Mouse (Mus musculus): ENCODE measurements around the gene Lemd2. TPM values are rescaled to one million over a fixed set of nuclear protein-coding genes. Genes with fewer than 3 reads are reported as not detected.

The Lemd2 gene
- polyA plus RNA-seq, 1 experiment from 2014 or later = 9.6 TPM

DNA sequence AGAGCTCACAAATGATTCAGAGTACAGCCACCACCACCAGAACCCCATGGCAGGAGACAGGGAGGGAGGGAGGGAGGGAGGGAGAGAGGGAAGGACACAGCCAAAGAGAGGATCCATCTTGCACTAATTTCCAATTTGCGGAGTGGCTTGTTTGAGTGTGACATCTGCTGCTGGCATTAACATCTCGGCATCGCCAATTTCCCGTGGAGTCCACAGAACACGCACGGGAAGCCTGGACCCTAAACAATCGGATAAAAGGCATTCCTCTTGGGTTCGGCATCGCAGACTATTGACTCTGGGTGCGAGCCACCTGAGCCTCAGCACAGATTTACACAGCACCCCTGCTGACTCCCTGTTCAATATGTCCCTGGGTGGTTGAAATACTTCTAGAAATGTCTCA lies 21.5 kb upstream of the Lemd2 start:
- WGBS = 62% methylated on average over 10 of the region's 10 CpGs
- Histone ChIP-seq H3K27ac (replicated peaks) (no peak overlapping the region), H3K4me3 (ENCODE audit: low read depth, low read length) (no peak overlapping the region), H3K27me3 (ENCODE audit: control insufficient read depth, insufficient read depth, low read length) (no peaks in the 10 kb centered on the region), H3K9me3 (ENCODE audit: control insufficient read depth, low read length) (no peaks in the 10 kb centered on the region), H3K36me3 (ENCODE audit: control insufficient read depth, insufficient read depth, low read length) (no peaks in the 10 kb centered on the region), H3K4me2 (replicated peaks; ENCODE audit: low read depth) (no peak overlapping the region), H3K9ac (ENCODE audit: low read length) (no peak overlapping the region), H3K4me1 (replicated peaks; ENCODE audit: control insufficient read depth, insufficient read depth) (no peaks in the 10 kb centered on the region)
- TF ChIP-seq EP300 (optimal IDR thresholded peaks at IDR 0.05) (no peak), CTCF (IDR thresholded peaks at IDR 0.05; ENCODE audit: low read depth) (no peak)
- DNase-seq (ENCODE audit: low spot score) (no peak), ATAC-seq (ENCODE audit: low FRiP score, low TSS enrichment) (no peak)

- H3K9ac ChIP-seq (ENCODE audit: low read length) = no peak overlapping the region
- no peaks in the 10 kb centered on the region for H3K36me3 ChIP-seq (ENCODE audit: control insufficient read depth, insufficient read depth, low read length)
- no peak for DNase-seq (ENCODE audit: low spot score)
- no peak overlapping the region for H3K4me2 ChIP-seq (replicated peaks; ENCODE audit: low read depth)
- H3K4me1 ChIP-seq (replicated peaks; ENCODE audit: control insufficient read depth, insufficient read depth) = no peaks in the 10 kb centered on the region
- H3K27me3 ChIP-seq (ENCODE audit: control insufficient read depth, insufficient read depth, low read length) = no peaks in the 10 kb centered on the region
- no peaks in the 10 kb centered on the region for H3K9me3 ChIP-seq (ENCODE audit: control insufficient read depth, low read length)
- 87% methylated on average over 6 of the region's 6 CpGs for WGBS
- no peak for ATAC-seq (ENCODE audit: low FRiP score, low TSS enrichment)
- H3K4me3 ChIP-seq (ENCODE audit: low read depth, low read length) = no peak overlapping the region
- no peak overlapping the region for H3K27ac ChIP-seq (replicated peaks)
- TF ChIP-seq EP300 (optimal IDR thresholded peaks at IDR 0.05) (no peak), CTCF (IDR thresholded peaks at IDR 0.05; ENCODE audit: low read depth) (no peak)
These were observed 19.6 kb upstream of the Lemd2 start for GRCm38 (mm10) chr17:27223821-27224220.

DNA sequence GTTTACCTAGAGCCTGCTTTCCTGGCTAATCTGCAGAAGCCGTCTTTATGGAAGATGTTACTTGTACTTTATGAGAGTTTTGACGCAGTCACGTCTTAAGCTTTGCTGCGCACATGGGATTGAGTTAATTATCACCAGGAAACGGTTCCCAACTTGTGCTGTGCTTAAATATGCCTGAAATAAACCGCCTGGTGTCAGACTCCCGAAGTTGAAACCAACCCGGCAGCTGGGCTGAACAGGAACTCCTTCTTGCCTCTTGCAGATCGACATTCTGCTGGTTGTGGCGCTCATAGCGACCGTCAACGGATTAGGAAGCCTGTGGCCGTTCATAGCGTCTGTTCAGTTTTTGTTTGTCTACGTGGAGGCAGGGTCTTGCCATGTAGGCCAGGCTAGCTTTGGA lies 17.3 kb upstream of the Lemd2 start:
- Histone ChIP-seq H3K27ac (replicated peaks) (no peak overlapping the region), H3K4me1 (replicated peaks; ENCODE audit: control insufficient read depth, insufficient read depth) (no peaks in the 10 kb centered on the region), H3K4me2 (replicated peaks; ENCODE audit: low read depth) (no peak overlapping the region), H3K36me3 (ENCODE audit: control insufficient read depth, insufficient read depth, low read length) (no peaks in the 10 kb centered on the region), H3K27me3 (ENCODE audit: control insufficient read depth, insufficient read depth, low read length) (no peaks in the 10 kb centered on the region), H3K9ac (ENCODE audit: low read length) (no peak overlapping the region), H3K4me3 (ENCODE audit: low read depth, low read length) (no peak overlapping the region), H3K9me3 (ENCODE audit: control insufficient read depth, low read length) (no peaks in the 10 kb centered on the region)
- ATAC-seq (ENCODE audit: low FRiP score, low TSS enrichment) (no peak), DNase-seq (ENCODE audit: low spot score) (no peak)
- no peak for TF ChIP-seq CTCF (IDR thresholded peaks at IDR 0.05; ENCODE audit: low read depth)
- TF ChIP-seq EP300 (optimal IDR thresholded peaks at IDR 0.05) = no peak
- WGBS = 81% methylated on average over 16 of the region's 16 CpGs

DNA sequence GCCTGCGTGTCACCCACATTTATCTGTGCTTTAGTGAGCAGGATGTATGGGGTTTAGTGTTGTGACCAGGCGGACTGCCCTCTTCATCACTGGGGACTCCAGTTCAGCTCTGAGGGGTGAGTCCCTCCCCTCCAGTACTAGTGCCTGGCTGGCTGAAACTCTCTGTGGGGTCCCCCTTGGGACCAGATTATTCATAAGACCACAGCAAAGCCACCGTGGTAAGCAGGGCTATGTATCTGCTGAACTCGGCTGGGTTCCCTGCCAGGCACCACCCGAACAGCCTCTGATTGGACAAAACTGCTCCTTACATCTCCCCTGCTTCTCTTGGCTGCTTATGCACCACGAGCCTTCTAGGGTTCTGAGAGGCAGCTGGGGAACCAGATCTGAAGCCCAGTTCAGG lies 14.6 kb upstream of the Lemd2 start:
- Histone ChIP-seq H3K4me2 (replicated peaks; ENCODE audit: low read depth) (no peak overlapping the region), H3K9me3 (ENCODE audit: control insufficient read depth, low read length) (no peaks in the 10 kb centered on the region), H3K27me3 (ENCODE audit: control insufficient read depth, insufficient read depth, low read length) (no peaks in the 10 kb centered on the region), H3K27ac (replicated peaks) (no peak overlapping the region), H3K36me3 (ENCODE audit: control insufficient read depth, insufficient read depth, low read length) (no peaks in the 10 kb centered on the region), H3K4me3 (ENCODE audit: low read depth, low read length) (no peak overlapping the region), H3K9ac (ENCODE audit: low read length) (no peak overlapping the region), H3K4me1 (replicated peaks; ENCODE audit: control insufficient read depth, insufficient read depth) (no peaks in the 10 kb centered on the region)
- no peak for DNase-seq (ENCODE audit: low spot score)
- TF ChIP-seq EP300 (optimal IDR thresholded peaks at IDR 0.05) (no peak), CTCF (IDR thresholded peaks at IDR 0.05; ENCODE audit: low read depth) (no peak)
- no peak for ATAC-seq (ENCODE audit: low FRiP score, low TSS enrichment)
- 49% methylated on average over 6 of the region's 6 CpGs for WGBS

GRCm38 (mm10) chr17:27218364-27218763 lies 14.1 kb upstream of the Lemd2 start:
- no peak overlapping the region for H3K4me2 ChIP-seq (replicated peaks; ENCODE audit: low read depth)
- 53% methylated on average over 5 of the region's 8 CpGs for WGBS
- H3K9me3 ChIP-seq (ENCODE audit: control insufficient read depth, low read length) = no peaks in the 10 kb centered on the region
- no peaks in the 10 kb centered on the region for H3K4me1 ChIP-seq (replicated peaks; ENCODE audit: control insufficient read depth, insufficient read depth)
- DNase-seq (ENCODE audit: low spot score) (no peak), ATAC-seq (ENCODE audit: low FRiP score, low TSS enrichment) (no peak)
- H3K27me3 ChIP-seq (ENCODE audit: control insufficient read depth, insufficient read depth, low read length) = no peaks in the 10 kb centered on the region
- H3K4me3 ChIP-seq (ENCODE audit: low read depth, low read length) = no peak overlapping the region
- H3K9ac ChIP-seq (ENCODE audit: low read length) = no peak overlapping the region
- H3K36me3 ChIP-seq (ENCODE audit: control insufficient read depth, insufficient read depth, low read length) = no peaks in the 10 kb centered on the region
- no peak for TF ChIP-seq EP300 (optimal IDR thresholded peaks at IDR 0.05)
- no peak for TF ChIP-seq CTCF (IDR thresholded peaks at IDR 0.05; ENCODE audit: low read depth)
- no peak overlapping the region for H3K27ac ChIP-seq (replicated peaks)

DNA sequence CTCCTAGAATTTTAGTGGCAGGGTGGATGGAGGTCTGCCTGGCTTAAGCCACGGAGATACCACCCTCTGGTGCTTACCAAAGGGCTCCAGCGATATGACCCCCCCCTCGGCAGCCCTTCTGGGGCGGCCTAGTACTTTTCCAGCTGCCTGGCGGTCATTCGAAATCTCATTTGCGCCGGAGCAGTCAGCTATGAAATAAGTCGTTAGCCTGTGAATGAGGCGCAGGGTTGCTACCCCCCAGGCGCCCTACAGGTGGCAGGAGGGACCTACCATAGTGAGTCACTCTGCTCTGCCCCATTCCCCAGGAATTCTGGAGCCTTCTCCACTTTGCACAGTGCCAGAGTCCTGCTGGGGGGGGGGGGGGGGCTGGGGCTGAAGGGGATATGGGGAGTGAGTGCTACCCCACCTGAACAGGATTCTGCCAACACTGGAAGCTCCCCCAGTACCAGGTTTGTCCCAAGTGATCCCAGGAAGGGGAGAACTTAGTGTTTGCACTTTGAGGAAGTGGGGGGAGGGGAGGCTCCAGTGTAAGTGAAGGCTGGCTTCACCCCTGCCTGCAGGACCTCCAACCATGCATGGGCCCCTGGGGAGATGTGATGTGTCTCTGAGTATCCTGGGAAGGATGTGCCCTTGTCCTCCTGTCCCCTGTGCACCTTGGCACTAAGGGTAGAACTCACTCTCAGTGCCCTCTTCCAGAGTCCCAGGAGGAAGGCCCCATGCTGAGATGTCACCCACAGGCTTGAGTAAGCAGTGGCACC lies 8.7 kb upstream of the Lemd2 start:
- H3K27me3 ChIP-seq (ENCODE audit: control insufficient read depth, insufficient read depth, low read length) = no peaks in the 10 kb centered on the region
- no peak overlapping the region for H3K27ac ChIP-seq (replicated peaks)
- no peak overlapping the region; the same call in 1 of the 2 replicates for H3K9ac ChIP-seq (ENCODE audit: low read length)
- WGBS = 9% methylated on average over 11 of the region's 11 CpGs
- H3K4me1 ChIP-seq (replicated peaks; ENCODE audit: control insufficient read depth, insufficient read depth) = no peaks in the 10 kb centered on the region
- H3K9me3 ChIP-seq (ENCODE audit: control insufficient read depth, low read length) = no peaks in the 10 kb centered on the region
- H3K4me3 ChIP-seq (ENCODE audit: low read depth, low read length) = 0 out of 2 replicates have a peak overlapping the region, but pooled peaks have one; percentile 8
- peak overlapping the region; percentile 23; the same call in 1 of the 2 replicates for H3K4me2 ChIP-seq (replicated peaks; ENCODE audit: low read depth)
- peak; percentile 81 for ATAC-seq (ENCODE audit: low FRiP score, low TSS enrichment)
- H3K36me3 ChIP-seq (ENCODE audit: control insufficient read depth, insufficient read depth, low read length) = no peaks in the 10 kb centered on the region
- no peak for TF ChIP-seq EP300 (optimal IDR thresholded peaks at IDR 0.05)
- peak; percentile 71 for TF ChIP-seq CTCF (IDR thresholded peaks at IDR 0.05; ENCODE audit: low read depth)
- peak; percentile 83 for DNase-seq (ENCODE audit: low spot score)
